Mouse (Mus musculus) frontal cortex, adult (tissue): ENCODE measurements around the gene Bola3.

ENCODE experiments used
- ATAC-seq: cut with Nextera tagmentation; 2 replicates; pipeline ENCODE4 v1.9.2; 2017; ENCODE audit warnings: mild to moderate bottlenecking, moderate library complexity, mixed read lengths; ENCODE audit not compliant: low TSS enrichment

The Bola3 gene

GRCm38 (mm10) chr6:83394122-83394521 lies 45.2 kb downstream of the Bola3 start:
- ATAC-seq, result no peak

GRCm38 (mm10) chr6:83395544-83396229 lies 46.7 kb downstream of the Bola3 start:
- ATAC-seq, result peak; percentile 38; the same call in 1 of the 2 replicates

- ATAC-seq, result no peak
Measured at GRCm38 (mm10) chr6:83396711-83397110, 47.8 kb downstream of the Bola3 start.

- ATAC-seq, result no peak
Measured at GRCm38 (mm10) chr6:83397728-83398127, 48.8 kb downstream of the Bola3 start.

- no peak for ATAC-seq
Measured at GRCm38 (mm10) chr6:83399790-83400189, 50.8 kb downstream of the Bola3 start.

GRCm38 (mm10) chr6:83403481-83403880 lies 54.5 kb downstream of the Bola3 start:
- no peak for ATAC-seq

GRCm38 (mm10) chr6:83404571-83404970 lies 55.6 kb downstream of the Bola3 start:
- no peak for ATAC-seq

GRCm38 (mm10) chr6:83405511-83406064 lies 56.6 kb downstream of the Bola3 start:
- no peak for ATAC-seq

- ATAC-seq, result peak; percentile 5; the same call in 1 of the 2 replicates
Measured at GRCm38 (mm10) chr6:83408510-83408909, 59.6 kb downstream of the Bola3 start.
